Mouse (Mus musculus) gastrocnemius, postnatal 4 days (tissue): Measurements from ENCODE around the gene Ccdc85b. TPM values are rescaled to one million over a fixed set of nuclear protein-coding genes. Genes with fewer than 3 reads are reported as not detected.

Source experiments
- DNase-seq, 2 experiments: peaks; one replicate each; pipeline ENCODE4 v3.0.0; 2021 to 2022; ENCODE audit warnings: low spot score in 2 of 2, mixed read lengths in 2 of 2
- total RNA-seq, 2 experiments: library from RNA; stranded (reverse); gene quantifications; 2 replicates each; pipeline ENCODE4 v1.2.3; 2021

Ccdc85b gene
- total RNA-seq, 2 experiments from 2014 or later: 8.0 to 8.4 TPM

DNA sequence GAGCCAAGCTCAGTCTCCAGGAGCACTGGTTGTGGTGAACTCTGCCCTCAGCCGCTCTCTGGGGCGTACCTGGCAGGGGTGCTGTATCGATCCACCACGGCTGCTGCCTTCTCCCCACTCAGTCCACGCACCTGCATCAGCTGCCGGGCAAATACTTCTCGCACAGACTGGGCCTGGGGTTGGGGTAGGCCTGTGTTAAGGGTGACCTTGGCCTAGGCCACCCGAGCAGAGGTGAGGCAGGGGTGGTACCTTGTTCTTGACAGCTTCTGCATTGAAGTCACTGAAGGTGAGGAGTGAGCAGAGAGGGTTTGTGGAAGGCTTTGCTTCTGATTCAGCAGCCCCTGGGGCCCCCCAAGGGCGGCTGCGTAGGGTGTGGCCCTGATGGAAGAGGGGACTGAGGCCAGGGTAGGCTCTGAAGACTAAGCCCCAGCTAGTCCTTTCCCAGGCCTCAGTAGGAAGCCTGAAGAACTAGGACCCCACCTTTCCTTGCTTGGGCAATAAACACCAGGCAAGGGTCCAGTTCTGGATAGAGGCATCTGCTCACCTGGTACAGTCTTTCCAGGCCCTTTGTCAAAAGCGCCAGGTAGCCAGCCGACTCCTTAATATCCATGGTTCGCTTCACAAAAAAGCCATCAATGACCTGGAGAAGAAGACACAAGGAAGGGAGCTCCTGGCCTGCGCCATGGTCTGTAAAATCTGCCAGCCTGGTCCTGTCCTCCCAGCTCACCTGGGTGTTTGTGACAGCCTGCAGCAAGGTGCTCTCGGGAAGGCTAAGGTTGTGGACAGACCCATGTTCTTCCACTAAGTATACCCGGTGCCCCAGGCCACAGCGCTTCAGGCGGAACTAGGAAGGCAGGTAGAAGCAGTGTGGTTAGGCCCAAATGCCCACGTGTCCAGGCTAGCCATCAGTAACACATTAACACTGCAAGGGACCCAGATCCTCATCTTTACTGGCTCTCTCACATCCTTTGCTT is 26.0 kb upstream of the Ccdc85b start:
- DNase-seq: no peak

DNA sequence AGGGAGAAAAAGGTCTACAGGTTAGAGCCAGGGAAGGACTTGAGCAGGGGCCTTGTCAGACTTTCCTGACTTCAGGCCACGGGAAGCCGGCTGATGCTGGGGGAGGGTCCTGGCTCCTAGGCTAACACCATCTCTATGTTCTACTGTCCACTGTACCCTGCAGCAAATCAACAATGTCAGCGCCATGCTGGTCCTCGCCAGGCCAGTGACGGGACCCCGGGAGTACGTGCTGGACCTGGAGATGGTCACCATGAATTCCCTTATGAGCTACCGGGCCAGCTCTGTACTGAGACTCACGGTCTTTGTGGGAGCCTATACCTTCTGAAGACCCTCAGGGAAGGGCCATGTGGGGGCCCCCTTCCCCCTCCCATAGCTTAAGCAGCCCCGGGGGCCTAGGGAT is 23.7 kb upstream of the Ccdc85b start:
- DNase-seq: no peak

DNA sequence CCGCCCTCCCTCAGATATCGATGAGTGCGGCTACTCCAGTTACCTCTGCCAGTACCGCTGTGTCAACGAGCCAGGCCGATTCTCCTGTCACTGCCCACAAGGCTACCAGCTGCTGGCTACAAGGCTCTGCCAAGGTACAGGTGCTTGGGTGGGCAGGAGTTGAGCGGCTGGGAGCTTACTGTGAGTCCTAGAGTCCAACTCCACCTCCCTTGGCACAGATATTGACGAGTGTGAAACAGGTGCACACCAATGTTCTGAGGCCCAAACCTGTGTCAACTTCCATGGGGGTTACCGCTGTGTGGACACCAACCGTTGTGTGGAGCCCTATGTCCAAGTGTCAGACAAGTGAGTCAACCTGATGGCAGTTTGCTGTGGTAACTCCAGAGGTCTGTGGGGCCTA is 22.3 kb upstream of the Ccdc85b start:
- DNase-seq: no peak

DNA sequence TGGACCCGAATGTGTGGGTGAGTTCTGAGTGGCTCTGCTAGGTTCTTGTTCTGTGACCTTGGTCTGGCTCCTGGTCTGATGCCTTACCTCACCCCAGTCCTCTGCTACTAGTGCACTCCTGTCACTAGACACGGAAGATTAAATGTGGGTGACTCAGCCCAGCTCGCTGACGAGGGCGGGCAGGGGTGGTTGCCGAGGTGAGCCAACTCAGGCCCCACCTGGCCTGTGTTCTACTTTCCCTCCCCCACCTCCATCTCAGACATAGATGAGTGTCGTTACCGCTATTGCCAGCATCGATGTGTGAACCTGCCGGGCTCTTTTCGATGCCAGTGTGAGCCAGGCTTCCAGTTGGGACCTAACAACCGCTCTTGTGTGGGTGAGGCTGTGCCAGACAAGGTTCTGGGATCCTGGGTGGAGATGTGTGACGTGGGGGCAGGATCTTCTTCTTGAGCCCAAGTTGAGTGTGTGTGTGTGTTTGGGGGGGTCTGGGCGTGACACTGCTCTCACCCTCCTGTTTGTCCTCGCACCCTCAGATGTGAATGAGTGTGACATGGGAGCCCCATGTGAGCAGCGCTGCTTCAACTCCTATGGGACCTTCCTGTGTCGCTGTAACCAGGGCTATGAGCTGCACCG is 20.1 kb upstream of the Ccdc85b start:
- DNase-seq: no peak

DNA sequence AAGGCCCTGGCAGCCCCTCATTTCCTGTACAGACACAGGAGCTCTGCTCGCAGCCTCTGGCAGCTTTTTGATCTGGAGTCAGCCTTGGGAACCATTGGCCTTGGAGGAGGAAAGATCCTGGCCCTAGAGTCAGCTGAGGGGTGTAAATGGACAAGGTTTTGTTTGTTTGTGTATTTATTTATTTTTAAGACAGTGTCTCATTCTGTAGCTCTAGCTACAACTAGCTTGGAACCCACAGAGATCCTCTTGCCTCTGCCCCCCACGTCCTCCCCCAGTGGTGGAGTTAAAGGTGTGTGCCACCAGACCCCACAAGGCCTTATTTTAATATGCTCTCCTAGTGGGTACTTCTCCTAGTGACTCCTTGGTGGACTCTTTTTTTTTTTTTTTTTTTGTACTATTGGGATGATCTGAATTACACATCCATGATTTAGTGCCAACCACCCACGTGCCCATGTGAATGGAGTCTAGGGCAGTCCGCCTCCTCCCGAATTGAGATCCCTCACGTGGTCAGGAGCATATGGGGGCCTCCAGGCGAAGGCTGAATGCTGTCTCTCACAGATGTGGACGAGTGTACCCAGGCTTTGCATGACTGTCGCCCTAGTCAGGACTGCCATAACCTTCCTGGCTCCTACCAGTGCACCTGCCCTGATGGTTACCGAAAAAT is 19.4 kb upstream of the Ccdc85b start:
- no peak for DNase-seq

DNA sequence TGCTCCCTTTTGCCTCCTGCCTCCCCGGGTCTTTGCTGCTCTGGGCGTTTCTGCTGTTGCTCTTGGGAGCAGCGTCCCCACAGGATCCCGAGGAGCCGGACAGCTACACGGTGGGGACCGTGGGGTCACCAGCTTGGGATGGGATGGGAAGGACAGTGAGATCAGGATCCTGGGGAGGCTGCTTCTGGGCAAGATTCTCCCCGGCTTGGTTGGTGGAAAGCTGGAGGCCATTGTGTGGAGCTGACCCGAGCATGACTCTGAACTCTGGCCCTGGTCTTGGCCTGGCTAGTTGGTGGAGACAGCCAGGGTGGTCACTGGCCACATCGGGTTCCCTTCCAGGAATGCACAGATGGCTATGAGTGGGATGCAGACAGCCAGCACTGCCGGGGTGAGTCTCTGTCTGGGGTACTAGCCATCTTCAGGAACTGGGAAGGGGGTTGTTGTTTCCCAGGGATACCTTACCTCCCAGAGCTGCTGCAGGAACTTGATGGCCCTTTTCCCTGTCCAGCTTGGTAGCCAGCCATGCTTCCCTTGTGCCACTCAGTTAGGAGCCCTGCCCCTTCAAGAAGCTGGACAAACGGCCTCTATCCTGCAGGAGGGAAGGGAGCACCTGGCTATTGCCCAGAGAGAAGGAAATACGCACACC is 17.5 kb upstream of the Ccdc85b start:
- DNase-seq: no peak

DNA sequence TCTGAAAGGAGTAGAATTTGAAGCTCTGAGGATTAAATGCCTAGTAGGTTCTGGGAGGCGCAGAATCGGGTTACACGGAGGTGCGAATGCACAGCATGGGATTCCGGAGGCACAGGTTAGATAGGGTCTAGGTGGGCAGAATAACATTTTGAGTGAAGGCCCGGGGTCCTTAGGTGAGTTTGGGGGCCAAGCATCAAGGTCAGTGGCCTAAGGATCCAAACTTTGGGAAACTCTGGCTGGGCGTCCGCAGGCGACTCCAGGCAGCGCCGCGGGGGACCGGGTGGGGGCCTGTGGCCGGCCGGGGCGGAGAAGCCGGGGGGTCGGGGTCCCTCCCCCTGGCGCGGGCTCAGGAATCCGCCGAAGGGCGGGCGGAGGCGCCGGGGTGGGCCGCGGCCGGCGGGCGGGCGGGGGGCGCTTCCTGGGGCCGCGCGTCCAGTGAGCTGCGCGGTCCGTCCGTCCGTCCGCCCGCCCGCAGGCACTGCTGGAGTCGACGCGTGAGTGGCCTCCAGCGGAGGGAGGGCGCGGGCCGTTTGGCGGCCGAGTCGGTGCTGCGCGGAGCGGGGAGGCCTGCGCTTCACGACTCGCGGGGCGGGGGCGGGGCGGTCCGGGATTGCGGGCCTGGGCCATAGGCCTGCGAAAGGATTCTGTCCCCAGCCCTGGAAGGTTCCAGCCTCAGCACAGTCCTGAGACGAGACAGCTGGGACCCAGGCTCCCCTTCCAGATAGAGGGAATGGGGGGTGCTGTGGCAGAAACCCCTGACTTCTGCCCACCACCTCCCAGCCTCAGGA is 16.8 kb upstream of the Ccdc85b start:
- peak; percentile 70 to 74 for DNase-seq

DNA sequence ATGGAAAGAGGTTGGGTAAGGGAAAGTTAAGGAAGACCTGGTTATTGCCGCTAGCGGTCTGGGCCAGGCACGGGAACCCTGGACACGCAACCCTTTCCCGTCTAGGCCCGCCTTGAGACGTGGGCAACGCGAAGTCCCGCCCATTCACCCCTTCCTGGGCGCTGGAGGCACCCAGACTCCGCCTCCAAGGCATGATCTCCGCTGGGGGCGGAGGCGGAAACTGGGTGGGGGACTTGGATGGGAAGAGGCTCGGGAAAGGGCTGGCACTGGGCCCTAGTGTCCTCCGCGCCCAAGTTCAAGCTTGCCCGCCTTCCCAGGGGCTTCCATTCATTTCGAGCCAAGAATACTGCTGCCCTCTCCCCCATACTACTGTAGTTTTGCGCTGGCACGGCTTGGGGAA is 16.0 kb upstream of the Ccdc85b start, which contains the start of gene Efemp2:
Gene Efemp2, plus strand, starts transcription at position 235 of the 400 bp plus-strand sequence.
- peak; percentile 67 to 76 for DNase-seq

DNA sequence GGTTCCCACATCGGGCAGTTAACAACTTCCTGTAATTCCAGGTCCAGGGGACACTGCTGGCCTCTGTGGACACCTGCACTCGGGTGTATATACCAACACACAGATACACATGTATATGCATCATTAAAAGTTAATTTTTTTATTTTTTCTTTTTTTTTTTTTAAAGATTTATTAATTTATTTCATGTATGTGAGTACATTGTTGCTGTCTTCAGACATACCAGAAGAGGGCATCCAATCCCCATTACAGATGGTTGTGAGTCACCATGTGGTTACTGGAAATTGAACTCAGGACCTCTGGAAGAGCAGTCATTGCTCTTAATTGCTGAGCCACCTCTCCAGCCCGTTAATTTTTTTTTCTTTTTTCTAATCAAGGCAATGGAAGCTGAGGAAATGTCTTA is 15.2 kb upstream of the Ccdc85b start:
- no peak for DNase-seq

DNA sequence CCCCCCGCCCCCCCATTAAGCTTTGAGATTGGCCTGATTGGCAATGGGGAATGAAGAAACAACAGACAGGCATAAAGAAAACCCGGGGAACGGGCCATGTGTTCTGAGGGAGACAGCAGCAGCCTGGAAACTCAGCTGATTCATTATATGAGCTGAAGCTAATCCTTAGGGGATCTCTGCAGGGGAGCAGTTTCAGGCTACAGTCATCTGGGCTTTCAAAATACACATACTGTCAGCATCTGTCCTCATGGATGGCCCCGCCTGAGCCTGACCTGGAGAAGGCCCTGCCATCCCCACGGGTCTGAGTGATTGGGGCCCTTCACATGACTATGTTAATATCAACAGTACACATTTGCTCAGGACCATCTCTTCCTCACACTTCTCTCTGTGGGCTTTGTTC is 14.2 kb upstream of the Ccdc85b start:
- DNase-seq: no peak

DNA sequence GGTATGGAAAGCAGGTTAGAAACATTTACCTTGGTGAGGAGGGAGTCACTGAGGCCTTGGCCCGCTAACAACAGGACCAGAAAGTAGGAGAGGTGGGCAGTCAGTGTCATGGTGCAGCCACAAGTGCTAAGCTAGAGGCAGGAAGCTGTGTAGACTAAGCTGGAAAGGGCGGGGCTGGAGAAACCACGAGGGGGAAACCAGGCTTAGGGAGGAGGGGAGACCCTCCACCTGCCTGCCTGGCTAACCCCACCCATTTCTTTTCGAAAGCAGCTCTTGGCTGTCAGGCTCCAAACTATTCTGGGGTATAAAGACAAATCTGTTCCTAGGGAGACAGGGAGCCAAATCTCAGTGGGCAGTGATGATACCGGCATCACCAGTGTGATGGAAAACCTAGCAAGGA is 10.7 kb upstream of the Ccdc85b start, which contains the start of gene Ctsw:
Gene Ctsw, minus strand, starts transcription at position 134 of the 400 bp plus-strand sequence.
- DNase-seq: no peak

DNA sequence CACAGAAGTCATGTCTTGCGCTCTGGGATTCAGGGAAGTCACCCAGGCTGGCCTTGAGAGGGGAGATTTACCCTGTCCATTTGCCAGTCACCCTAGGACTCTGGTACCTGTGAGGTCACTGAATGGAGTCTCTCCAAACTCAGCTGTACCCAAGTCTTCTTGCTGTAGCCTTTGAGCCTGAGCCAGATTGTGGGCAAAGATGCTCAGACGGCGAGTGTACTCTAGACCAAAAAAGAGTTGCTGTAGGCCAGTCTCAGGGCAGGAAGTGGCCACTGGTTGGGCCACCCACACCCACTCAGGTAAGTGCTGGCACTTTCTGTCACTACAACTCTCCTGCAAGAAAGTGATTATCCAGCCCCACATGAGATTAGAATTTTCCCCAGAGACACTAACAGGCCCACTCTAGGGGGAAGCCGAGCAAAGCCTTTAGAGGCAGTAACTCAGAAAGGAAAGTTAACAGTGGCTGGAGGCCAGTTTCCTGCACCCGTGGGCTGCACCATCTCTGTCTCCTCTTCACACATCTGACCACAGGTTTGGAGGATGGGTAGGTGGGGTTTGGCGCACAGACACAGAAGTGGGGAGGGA is 9.3 kb upstream of the Ccdc85b start:
- no peak for DNase-seq

DNA sequence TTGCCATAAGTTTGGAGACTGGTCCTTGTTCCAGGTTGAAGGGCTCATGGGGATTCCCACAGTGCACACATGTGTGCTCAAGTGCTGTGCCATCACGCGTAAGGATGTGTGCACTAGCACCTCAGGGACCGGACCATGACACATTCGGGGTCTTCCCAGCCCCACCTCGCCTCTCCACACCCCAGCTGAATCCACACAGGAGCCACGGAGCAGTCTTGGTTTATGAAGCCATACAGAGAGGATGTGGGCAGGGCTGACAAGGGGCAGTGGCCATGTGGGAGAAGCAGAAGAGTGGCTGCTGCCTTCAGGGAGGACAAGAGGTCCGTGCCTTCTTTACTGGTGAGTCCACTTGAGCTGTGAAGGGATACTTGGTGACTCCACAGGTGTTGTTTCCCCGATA is 7.3 kb upstream of the Ccdc85b start:
- no peak for DNase-seq

DNA sequence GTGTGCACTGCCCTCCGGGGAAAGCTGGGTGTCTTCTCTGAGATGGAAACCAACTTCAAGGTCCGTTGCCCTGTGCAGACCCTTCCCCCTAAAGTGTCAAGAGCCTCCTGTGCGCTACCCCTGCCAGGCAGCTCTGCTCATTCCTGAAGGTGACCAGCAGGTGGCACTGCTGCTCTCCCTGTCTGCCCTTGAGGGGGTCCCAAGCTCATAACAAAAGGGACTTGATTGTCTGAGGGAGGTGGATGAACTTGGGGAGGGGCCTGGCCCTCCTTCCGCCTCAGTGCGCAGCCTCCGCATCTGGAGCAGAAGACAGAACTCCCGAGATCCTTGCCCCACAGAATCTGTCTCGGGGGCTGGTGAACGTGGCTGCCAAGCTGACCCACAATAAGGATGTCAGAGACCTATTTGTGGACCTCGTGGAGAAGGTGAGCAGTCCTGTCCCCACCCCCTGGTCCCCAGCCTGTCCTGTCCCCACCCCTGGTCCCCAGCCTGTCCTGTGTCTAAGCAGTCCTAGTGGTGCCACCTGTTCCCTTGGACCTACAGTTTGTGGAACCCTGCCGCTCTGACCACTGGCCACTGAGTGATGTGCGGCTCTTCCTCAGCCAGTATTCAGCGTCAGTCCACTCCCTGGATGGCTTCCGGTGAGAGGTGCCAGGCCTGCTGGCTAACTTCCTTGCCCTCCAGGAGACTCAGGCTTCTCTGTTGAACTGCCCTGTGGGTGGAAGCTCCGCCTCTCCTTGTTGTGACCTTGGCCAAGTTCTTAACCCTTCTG is 6.3 kb upstream of the Ccdc85b start:
- peak in 1 of 2 experiments; percentile 51 for DNase-seq

DNA sequence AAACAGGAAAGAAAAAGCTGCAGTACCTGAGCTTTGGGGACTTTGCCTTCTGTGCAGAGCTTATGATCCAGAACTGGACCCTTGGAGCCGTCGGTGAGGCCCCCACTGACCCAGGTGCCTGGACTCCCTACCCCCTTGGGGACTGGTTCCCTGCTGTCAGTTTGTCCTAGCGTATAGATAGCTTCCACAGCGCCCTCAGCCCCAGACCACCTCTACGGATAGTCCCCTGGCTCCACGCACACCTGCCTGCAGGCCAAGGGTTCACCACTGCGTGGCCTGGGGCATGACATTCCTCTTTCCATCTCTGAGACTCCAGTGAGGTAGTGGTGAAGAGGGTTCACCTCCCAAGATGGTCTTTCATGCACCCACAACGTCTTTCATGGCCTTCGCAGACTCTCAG is 5.5 kb upstream of the Ccdc85b start:
- peak in 1 of 2 experiments; percentile 10 for DNase-seq

DNA sequence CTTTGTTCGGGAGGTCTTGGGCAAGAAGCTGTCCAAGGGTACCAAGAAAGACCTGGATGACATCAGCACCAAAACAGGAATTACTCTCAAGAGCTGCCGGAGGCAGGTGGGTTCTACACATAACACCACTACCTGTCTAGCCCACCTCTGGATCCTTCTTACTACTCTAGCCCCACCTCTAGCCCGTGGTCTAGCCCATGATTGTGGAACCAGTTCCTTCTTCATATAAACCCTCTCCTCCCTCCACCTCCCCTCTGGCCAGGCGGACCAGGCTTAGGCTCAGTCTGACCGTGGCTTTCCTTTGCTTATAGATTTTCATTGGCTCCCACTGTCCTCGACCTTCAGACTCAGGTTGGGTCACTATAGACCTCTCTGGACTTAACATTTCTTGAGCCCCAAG is 3.7 kb upstream of the Ccdc85b start:
- no peak for DNase-seq

DNA sequence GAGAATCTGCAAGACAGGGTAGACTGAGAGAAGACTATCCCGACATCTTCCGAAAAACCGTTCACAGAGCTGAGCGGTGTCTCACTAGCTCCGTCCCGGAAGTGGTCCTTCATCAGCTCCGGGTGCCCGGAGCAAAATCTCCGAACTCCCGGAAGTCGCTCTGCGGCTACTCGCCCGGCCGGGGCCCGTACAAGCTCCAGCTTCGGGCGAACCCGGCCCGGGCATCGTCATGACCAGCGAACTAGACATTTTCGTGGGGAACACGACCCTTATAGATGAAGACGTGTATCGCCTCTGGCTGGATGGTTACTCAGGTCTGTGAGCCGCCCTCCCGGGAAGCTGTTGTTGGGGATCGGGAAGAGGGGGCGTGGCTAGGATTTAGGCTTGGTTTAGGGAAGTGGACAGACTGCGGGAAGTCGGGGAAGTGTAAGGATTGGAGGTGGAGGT is 2.8 kb upstream of the Ccdc85b start, which contains the start of gene Fibp:
Gene Fibp, plus strand, starts transcription at position 151 of the 447 bp plus-strand sequence.
- peak; percentile 73 to 90 for DNase-seq

DNA sequence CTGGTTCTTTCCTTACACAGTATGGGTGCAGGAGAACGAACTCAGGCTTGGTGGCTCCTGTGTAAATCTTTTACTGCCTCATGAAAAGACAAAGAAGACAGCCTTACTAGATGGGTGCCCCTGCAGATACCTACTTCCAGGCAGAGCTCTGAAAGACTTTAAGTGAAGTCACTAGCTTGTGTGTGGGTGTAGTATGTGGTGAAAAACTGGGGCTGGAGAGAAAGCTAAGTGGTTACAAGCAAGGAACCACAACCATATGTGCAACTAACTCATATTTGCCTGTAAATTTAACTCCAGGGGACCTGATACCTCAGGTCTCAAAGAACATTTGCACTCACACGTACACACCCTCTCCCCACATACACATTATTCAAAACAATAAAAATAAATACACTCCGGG is 2.2 kb upstream of the Ccdc85b start:
- DNase-seq: no peak

DNA sequence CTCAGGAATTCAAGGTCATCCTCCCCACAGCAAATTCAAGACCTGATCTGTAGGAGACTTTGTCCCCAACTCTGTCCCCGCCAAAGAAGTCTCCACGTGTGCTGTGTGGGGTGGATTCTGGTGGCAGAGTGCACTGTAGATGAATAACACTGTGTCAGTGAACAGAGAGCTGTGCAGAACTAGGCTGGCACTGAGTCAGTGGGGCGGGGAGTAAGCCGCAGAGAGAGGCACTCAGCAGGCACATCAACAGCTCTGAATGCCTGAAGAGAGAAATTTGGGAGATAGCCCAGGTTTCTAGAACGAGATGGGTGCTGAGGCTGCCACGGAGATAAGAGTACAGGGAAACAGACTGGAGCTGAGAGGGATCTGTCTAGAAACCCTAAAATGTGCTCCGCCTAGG is 1.3 kb upstream of the Ccdc85b start:
- DNase-seq: no peak
